Mouse (Mus musculus) liver, adult 2 months (tissue): ENCODE measurements at regions not wholly inside any gene's neighbourhood (a gene's known extent, or its start where the extent isn't known, plus 50 kb on each side); places are given as distances from the start of the nearest gene placed in this dataset.

Experiments
- CTCF ChIP-seq: fragments of 200-500 bp; IDR thresholded peaks from 2 replicates; pipeline ENCODE4 v1.5.1; 2011; ENCODE audit warnings: low read depth, low read length, control low read depth
- POLR2A ChIP-seq: fragments of 200-500 bp; IDR thresholded peaks from 2 replicates; pipeline ENCODE4 v1.6.1; 2011; ENCODE audit warnings: low read length, control low read depth; ENCODE audit not compliant: insufficient read depth; ENCODE audit errors: extremely low read depth

- no peak for TF ChIP-seq CTCF
- no peak for TF ChIP-seq POLR2A
Measured at GRCm38 (mm10) chr7:89046405-89047217, 357.4 kb downstream of the Tmem135 start.
